Mouse (Mus musculus) activated CD4-positive, CD25-positive, alpha-beta regulatory T cell, adult 4 months (primary cell): ENCODE measurements at regions not wholly inside any gene's neighbourhood (a gene's known extent, or its start where the extent isn't known, plus 50 kb on each side); places are given as distances from the start of the nearest gene placed in this dataset.
"Not testable (repeated sequence)": the region's sequence is repeated elsewhere in the genome, so short reads cannot be mapped to it uniquely, and the experiment has no call there.

Source experiments
- ATAC-seq: one replicate; pipeline ENCODE4 v1.8.0; 2017

GRCm38 (mm10) chr14:59075845-59076745, 66.6 kb downstream of the 1700129C05Rik start:
- no peak for ATAC-seq

GRCm38 (mm10) chr14:59072323-59073039, 70.2 kb downstream of the 1700129C05Rik start:
- ATAC-seq = no peak

- ATAC-seq = no peak
Observed at GRCm38 (mm10) chr14:59070056-59070455, 72.6 kb downstream of the 1700129C05Rik start.

GRCm38 (mm10) chr14:59066456-59067220, 76.1 kb downstream of the 1700129C05Rik start:
- ATAC-seq = no peak

- no peak for ATAC-seq
Observed at GRCm38 (mm10) chr14:59063221-59063620, 79.5 kb downstream of the 1700129C05Rik start.

- ATAC-seq = no peak
Observed at GRCm38 (mm10) chr14:59056832-59057231, 85.9 kb downstream of the 1700129C05Rik start.

- ATAC-seq = no peak
Observed at GRCm38 (mm10) chr14:59055283-59055682, 87.4 kb downstream of the 1700129C05Rik start.

- ATAC-seq = no peak
Observed at GRCm38 (mm10) chr14:59052421-59052820, 90.3 kb downstream of the 1700129C05Rik start.

- no peak for ATAC-seq
Observed at GRCm38 (mm10) chr14:59051478-59051879, 91.2 kb downstream of the 1700129C05Rik start.

GRCm38 (mm10) chr14:59045687-59046086, 97.0 kb downstream of the 1700129C05Rik start:
- no peak for ATAC-seq

- ATAC-seq = no peak
Observed at GRCm38 (mm10) chr14:59045235-59045634, 97.5 kb downstream of the 1700129C05Rik start.

GRCm38 (mm10) chr14:59042152-59042551, 100.5 kb downstream of the 1700129C05Rik start:
- no peak for ATAC-seq

- ATAC-seq = not testable (repeated sequence)
Observed at GRCm38 (mm10) chr14:59025757-59026156, 116.9 kb downstream of the 1700129C05Rik start.

- no peak for ATAC-seq
Observed at GRCm38 (mm10) chr14:59009534-59009933, 133.2 kb downstream of the 1700129C05Rik start.

GRCm38 (mm10) chr14:58999106-58999778, 143.5 kb downstream of the 1700129C05Rik start:
- no peak for ATAC-seq

- ATAC-seq = no peak
Observed at GRCm38 (mm10) chr14:58994994-58995393, 147.7 kb downstream of the 1700129C05Rik start.

- no peak for ATAC-seq
Observed at GRCm38 (mm10) chr14:58989644-58990217, 153.0 kb downstream of the 1700129C05Rik start.

- ATAC-seq = no peak
Observed at GRCm38 (mm10) chr14:58987688-58988087, 155.0 kb downstream of the 1700129C05Rik start.

GRCm38 (mm10) chr14:58985838-58986237, 156.9 kb downstream of the 1700129C05Rik start:
- no peak for ATAC-seq

- ATAC-seq = no peak
Observed at GRCm38 (mm10) chr14:58976791-58977190, 165.9 kb downstream of the 1700129C05Rik start.

GRCm38 (mm10) chr14:58969248-58969647, 173.4 kb downstream of the 1700129C05Rik start:
- no peak for ATAC-seq

- no peak for ATAC-seq
Observed at GRCm38 (mm10) chr14:58967975-58968374, 174.7 kb downstream of the 1700129C05Rik start.
